ENCODE assay signal across 15 mouse cellular contexts in genomic region chr8:11452559-11452958, GRCm38 (mm10). TPM values are rescaled to one million over a fixed set of nuclear protein-coding genes. Genes with fewer than 3 reads are reported as not detected.
DNase-seq lines count a peak whose midpoint lies in the region; ATAC-seq and TF ChIP-seq lines count a peak whose summit lies in the region.
"Had no signal": no experiment of that assay in that cellular context is flagged by ENCODE, and none has a peak within 500 bp of the region (broad histone marks: within the 10 kb centered on the region; RNA-seq: fewer than 3 reads in every experiment).

No protein-coding gene starts in this region.

- H3K9me3 ChIP-seq in hindbrain, embryonic 10.5 days, result no peaks in the 10 kb centered on the region
- no peaks in the 10 kb centered on the region for H3K9me3 ChIP-seq in hindbrain, embryonic 13.5 days
- no peaks in the 10 kb centered on the region for H3K9me3 ChIP-seq in stomach, embryonic 15.5 days
- no peaks in the 10 kb centered on the region for H3K9me3 ChIP-seq in stomach, postnatal 0 days (ENCODE audit: control insufficient read depth, low read length)
- H3K9me3 ChIP-seq: forebrain, embryonic 15.5 days; G1E; heart, embryonic 13.5 days had no signal

- TF ChIP-seq EP300 in stomach, postnatal 0 days (optimal IDR thresholded peaks at IDR 0.05), result no peak

- no peak overlapping the region for H3K4me2 ChIP-seq in hindbrain, embryonic 13.5 days
- no peak overlapping the region for H3K4me2 ChIP-seq in stomach, embryonic 15.5 days
- H3K4me2 ChIP-seq in stomach, postnatal 0 days (replicated peaks; ENCODE audit: low read depth), result no peak overlapping the region
- H3K4me2 ChIP-seq: forebrain, embryonic 15.5 days; heart, embryonic 13.5 days had no signal

- H3K4me1 ChIP-seq in hindbrain, embryonic 10.5 days (replicated peaks), result peaks cover 39% of the 10 kb centered on the region
- H3K4me1 ChIP-seq in hindbrain, embryonic 13.5 days (replicated peaks), result peaks cover 24% of the 10 kb centered on the region
- H3K4me1 ChIP-seq in stomach, embryonic 15.5 days, result peaks cover 6% of the 10 kb centered on the region; the same call in 1 of the 2 replicates
- H3K4me1 ChIP-seq in stomach, postnatal 0 days (replicated peaks; ENCODE audit: control insufficient read depth, insufficient read depth), result no peaks in the 10 kb centered on the region

- no peak overlapping the region for H3K9ac ChIP-seq in hindbrain, embryonic 13.5 days
- H3K9ac ChIP-seq in stomach, embryonic 15.5 days, result no peak overlapping the region
- no peak overlapping the region for H3K9ac ChIP-seq in stomach, postnatal 0 days (ENCODE audit: low read length)
- H3K9ac ChIP-seq: forebrain, embryonic 15.5 days; liver, embryonic 14.5 days had no signal

- H3K27ac ChIP-seq in hindbrain, embryonic 10.5 days, result peak overlapping the region; percentile 67
- no peak overlapping the region; the same call in 1 of the 2 replicates for H3K27ac ChIP-seq in hindbrain, embryonic 13.5 days
- 0 out of 2 replicates have a peak overlapping the region, but pooled peaks have one; percentile 31 for H3K27ac ChIP-seq in stomach, embryonic 15.5 days
- H3K27ac ChIP-seq in stomach, postnatal 0 days (replicated peaks), result no peak overlapping the region
- H3K27ac ChIP-seq: forebrain, embryonic 15.5 days; heart, embryonic 13.5 days; liver, embryonic 14.5 days had no signal

- no peak for ATAC-seq in hindbrain, embryonic 13.5 days (ENCODE audit: low FRiP score)
- ATAC-seq in stomach, embryonic 15.5 days (ENCODE audit: insufficient read depth, low FRiP score, low read depth), result no peak
- ATAC-seq in stomach, postnatal 0 days (ENCODE audit: low FRiP score, low TSS enrichment), result no peak
- ATAC-seq in hematopoietic stem cell, adult 5-6 weeks (replicated peaks in 1 of 2; ENCODE audit: insufficient read depth in 1 of 2, low FRiP score in 2 of 2, low TSS enrichment in 1 of 2, low read depth in 1 of 2, poor library complexity in 2 of 2, severe bottlenecking in 2 of 2), result peak; percentile 24 to 59; a peak in 3 of 4 replicates
- ATAC-seq in erythroid progenitor cell, adult 5-6 weeks (replicated peaks; ENCODE audit: low FRiP score, poor library complexity, severe bottlenecking), result no peak
- ATAC-seq: forebrain, embryonic 15.5 days had no signal

- WGBS in hindbrain, embryonic 10.5 days, result 57% methylated on average over 3 of the region's 3 CpGs
- WGBS in hindbrain, embryonic 13.5 days, result 55% methylated on average over 3 of the region's 3 CpGs
- 66% methylated on average over 3 of the region's 3 CpGs for WGBS in stomach, embryonic 15.5 days
- 69% methylated on average over 3 of the region's 3 CpGs for WGBS in stomach, postnatal 0 days

- H3K4me3 ChIP-seq in hindbrain, embryonic 10.5 days, result no peak overlapping the region
- no peak overlapping the region for H3K4me3 ChIP-seq in hindbrain, embryonic 13.5 days
- H3K4me3 ChIP-seq in stomach, embryonic 15.5 days (replicated peaks), result no peak overlapping the region
- no peak overlapping the region for H3K4me3 ChIP-seq in stomach, postnatal 0 days (ENCODE audit: low read depth, low read length)
- H3K4me3 ChIP-seq: forebrain, embryonic 15.5 days; heart, embryonic 13.5 days had no signal

- H3K36me3 ChIP-seq in hindbrain, embryonic 10.5 days, result peaks cover 14% of the 10 kb centered on the region
- H3K36me3 ChIP-seq in hindbrain, embryonic 13.5 days, result no peaks in the 10 kb centered on the region
- H3K36me3 ChIP-seq in stomach, embryonic 15.5 days, result peaks cover 3% of the 10 kb centered on the region; the same call in 1 of the 2 replicates
- H3K36me3 ChIP-seq in stomach, postnatal 0 days (ENCODE audit: control insufficient read depth, insufficient read depth, low read length), result no peaks in the 10 kb centered on the region
- H3K36me3 ChIP-seq: forebrain, embryonic 15.5 days; G1E had no signal

- peaks cover 19% of the 10 kb centered on the region for H3K27me3 ChIP-seq in hindbrain, embryonic 10.5 days (ENCODE audit: insufficient read depth, poor library complexity, severe bottlenecking)
- H3K27me3 ChIP-seq in hindbrain, embryonic 13.5 days, result 0 out of 2 replicates have a peak, but pooled peaks cover 4% of the 10 kb centered on the region
- no peaks in the 10 kb centered on the region for H3K27me3 ChIP-seq in stomach, embryonic 15.5 days (replicated peaks)
- H3K27me3 ChIP-seq in stomach, postnatal 0 days (ENCODE audit: control insufficient read depth, insufficient read depth, low read length), result no peaks in the 10 kb centered on the region
- H3K27me3 ChIP-seq: forebrain, embryonic 15.5 days; heart, embryonic 13.5 days had no signal

- no peak for TF ChIP-seq CTCF in stomach, postnatal 0 days (IDR thresholded peaks at IDR 0.05; ENCODE audit: low read depth)

- no peak for DNase-seq in hindbrain, embryonic 10.5 days (ENCODE audit: low spot score)
- no peak for DNase-seq in stomach, postnatal 0 days (ENCODE audit: low spot score)
- no peak for DNase-seq in right cerebral cortex, adult 2 months (ENCODE audit: low spot score in 2 of 2)
- DNase-seq in cerebellum, adult 11-12 months, result no peak
- DNase-seq: adrenal gland, postnatal 10 days; cerebellum, adult 9-11 months; kidney, postnatal 14 days had no signal

RNA-seq across cellular contexts. Expression of gene Rab20, which starts 26.0 kb away (rescaled TPM):
- 1.0 and 1.9 TPM in 2 replicates for polyA plus RNA-seq in hindbrain, embryonic 10.5 days (2016; fragmentation: Nextera tagmentation; extraction: Ambion mirVana)
- 1.1 and 1.8 TPM in 2 replicates for polyA plus RNA-seq in hindbrain, embryonic 13.5 days (2015; fragmentation: Nextera tagmentation; extraction: Ambion mirVana)
- 8.7 and 9.3 TPM in 2 replicates for polyA plus RNA-seq in stomach, embryonic 15.5 days (2015; fragmentation: Nextera tagmentation; extraction: Ambion mirVana)
- polyA plus RNA-seq in stomach, postnatal 0 days (2015; fragmentation: Nextera tagmentation; extraction: Ambion mirVana), result 9.6 and 9.9 TPM in 2 replicates
- 5.0 and 6.4 TPM in 2 replicates for total RNA-seq in hematopoietic stem cell, adult 5-6 weeks (2017)
- total RNA-seq in erythroid progenitor cell, adult 5-6 weeks (2015; ENCODE audit: low replicate concordance), result 2.9 TPM in 1 of 2 replicates, not detected in the other
- 2.8 and 3.6 TPM in 2 replicates for total RNA-seq in erythroid progenitor cell, adult 5-6 weeks (2017; ENCODE audit: low replicate concordance)
- total RNA-seq: G1E had no signal
- polyA plus RNA-seq: G1E had no signal

RNA-seq across cellular contexts. Expression of gene Naxd, which starts 44.7 kb away (rescaled TPM):
- 110 and 127 TPM in 2 replicates for polyA plus RNA-seq in hindbrain, embryonic 10.5 days (2016; fragmentation: Nextera tagmentation; extraction: Ambion mirVana)
- polyA plus RNA-seq in hindbrain, embryonic 13.5 days (2015; fragmentation: Nextera tagmentation; extraction: Ambion mirVana), result 153 and 161 TPM in 2 replicates
- polyA plus RNA-seq in stomach, embryonic 15.5 days (2015; fragmentation: Nextera tagmentation; extraction: Ambion mirVana), result 105 and 110 TPM in 2 replicates
- polyA plus RNA-seq in stomach, postnatal 0 days (2015; fragmentation: Nextera tagmentation; extraction: Ambion mirVana), result 79.1 and 84.8 TPM in 2 replicates
- 53.2 and 56.3 TPM in 2 replicates for total RNA-seq in hematopoietic stem cell, adult 5-6 weeks (2017)
- total RNA-seq in erythroid progenitor cell, adult 5-6 weeks (2015; ENCODE audit: low replicate concordance), result 20.2 and 42.8 TPM in 2 replicates
- 12.9 and 24.0 TPM in 2 replicates for total RNA-seq in erythroid progenitor cell, adult 5-6 weeks (2017; ENCODE audit: low replicate concordance)

Comparison
In these comparisons a context has a peak if more than half of its experiments do, and no peak if none do; other contexts are left out.
1. H3K27ac ChIP-seq: peak in hindbrain, embryonic 10.5 days (single experiment) and stomach, embryonic 15.5 days (single experiment); none in hindbrain, embryonic 13.5 days (single experiment) and stomach, postnatal 0 days (single experiment).
2. ATAC-seq: peak in hematopoietic stem cell, adult 5-6 weeks (2 of 2); none in hindbrain, embryonic 13.5 days (single experiment), stomach, embryonic 15.5 days (single experiment), stomach, postnatal 0 days (single experiment) and erythroid progenitor cell, adult 5-6 weeks (single experiment).